Mouse (Mus musculus) gastrocnemius, postnatal 14 days (tissue): ENCODE data around the gene Smap1. TPM values are rescaled to one million over a fixed set of nuclear protein-coding genes. Genes with fewer than 3 reads are reported as not detected.

ENCODE experiments used
- DNase-seq: peaks from one replicate; pipeline ENCODE4 v3.0.0; 2021; ENCODE audit warnings: mixed read lengths
- intact Hi-C: fragments of 180-260 bp; cut with DNase I; formaldehyde crosslinking; loops from one replicate; pipeline ENCODE4 v1.15.1; 2025; ENCODE audit warnings: low total_unique reads
- total RNA-seq, 2 experiments: library from RNA; stranded (reverse); gene quantifications; 2 replicates each; pipeline ENCODE4 v1.2.3; 2021

The Smap1 gene
- total RNA-seq, 2 experiments from 2014 or later = 30.9 to 31.8 TPM

DNA sequence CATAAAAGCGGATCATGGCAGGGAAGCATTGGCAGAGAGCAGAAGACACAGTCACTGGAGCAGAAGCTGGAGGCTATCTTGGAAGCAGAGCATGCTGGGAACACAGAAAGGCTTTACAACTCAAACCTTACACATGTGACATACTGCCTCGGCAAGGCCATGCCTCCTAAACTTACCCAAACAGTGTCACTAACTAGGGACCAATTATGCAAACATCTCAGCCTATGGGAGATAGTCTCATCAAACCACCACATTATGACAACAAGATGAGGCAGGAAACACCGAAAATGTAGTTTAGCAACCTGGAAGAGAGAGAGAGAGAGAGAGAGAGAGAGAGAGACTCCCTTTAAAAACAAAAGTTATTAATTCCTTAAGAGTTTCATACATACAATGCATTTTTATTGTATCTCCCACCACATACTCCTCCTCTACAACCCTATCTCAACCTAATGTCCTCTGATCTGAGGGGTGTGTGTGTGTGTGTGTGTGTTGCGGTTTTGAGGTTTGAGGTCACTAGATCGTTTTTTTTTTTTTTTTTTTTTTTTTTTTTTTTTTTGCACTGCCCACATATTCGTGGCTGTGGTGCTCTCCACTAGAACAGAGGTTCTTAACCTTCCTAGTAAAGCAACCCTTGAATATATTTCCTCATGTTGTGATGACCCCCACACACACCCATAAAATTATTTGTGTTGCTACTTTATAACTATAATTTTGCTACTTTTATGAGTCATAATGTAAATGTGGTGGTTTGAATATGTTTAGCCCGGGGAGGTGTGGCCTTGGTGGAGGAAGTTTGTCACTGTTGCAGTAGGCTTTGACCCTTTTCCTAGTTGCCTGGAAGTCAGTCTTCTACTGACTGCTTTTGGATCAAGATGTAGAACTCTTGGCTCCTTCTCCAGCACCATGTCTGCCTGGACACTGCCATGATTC is 1.9 kb upstream of the Smap1 start:
- intact Hi-C loops = loop anchor here (10.0 kb wide), 1 partner anchor 81 kb away; the partner anchor contains the start of gene Sdhaf4
- no peak for DNase-seq

DNA sequence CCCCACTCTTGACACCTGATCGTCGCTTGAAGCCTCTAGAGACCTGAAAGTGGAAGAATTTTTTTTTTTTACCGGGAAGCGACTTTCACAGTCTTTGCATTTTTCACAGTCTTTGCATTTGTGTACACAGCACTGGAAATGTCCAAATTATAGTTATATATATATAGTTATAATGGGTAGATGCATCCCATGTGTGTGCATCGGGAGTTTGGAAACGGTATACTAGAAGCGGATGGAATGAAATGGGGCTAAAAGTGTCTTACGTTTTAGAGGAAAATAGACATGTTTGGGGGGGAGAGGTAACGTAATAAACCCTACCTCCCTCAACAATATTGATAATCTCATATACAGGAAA is 390 bp upstream of the Smap1 start:
- no peak for DNase-seq

DNA sequence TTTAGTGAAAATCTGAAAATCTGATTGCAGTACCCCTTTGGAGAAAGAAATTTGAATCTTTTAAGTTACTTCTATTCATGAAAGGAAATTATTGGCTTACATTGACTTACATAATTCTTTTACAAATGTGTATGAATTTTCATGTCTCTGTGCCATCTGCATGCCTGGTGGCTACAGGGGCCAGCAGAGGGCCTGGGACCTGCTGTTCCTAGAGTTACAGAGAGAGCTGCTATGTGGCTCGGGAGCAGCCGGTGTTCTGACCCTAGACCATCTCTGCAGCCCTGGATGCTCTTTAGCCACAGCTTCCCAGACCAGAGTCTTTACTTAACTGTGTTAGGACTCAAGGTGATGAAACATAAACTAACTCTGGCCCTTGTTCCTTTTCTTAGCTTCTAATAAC is 1.8 kb downstream of the Smap1 start:
- DNase-seq = no peak
- intact Hi-C loops = loop anchor here (10.0 kb wide), 1 partner anchor 85 kb away; the partner anchor contains the start of gene Sdhaf4

More for the DNA sequence above, 390 bp upstream of the Smap1 start:
- intact Hi-C loops = loop anchor here (10.0 kb wide), 1 partner anchor 82 kb away; the partner anchor contains the start of gene Sdhaf4

DNA sequence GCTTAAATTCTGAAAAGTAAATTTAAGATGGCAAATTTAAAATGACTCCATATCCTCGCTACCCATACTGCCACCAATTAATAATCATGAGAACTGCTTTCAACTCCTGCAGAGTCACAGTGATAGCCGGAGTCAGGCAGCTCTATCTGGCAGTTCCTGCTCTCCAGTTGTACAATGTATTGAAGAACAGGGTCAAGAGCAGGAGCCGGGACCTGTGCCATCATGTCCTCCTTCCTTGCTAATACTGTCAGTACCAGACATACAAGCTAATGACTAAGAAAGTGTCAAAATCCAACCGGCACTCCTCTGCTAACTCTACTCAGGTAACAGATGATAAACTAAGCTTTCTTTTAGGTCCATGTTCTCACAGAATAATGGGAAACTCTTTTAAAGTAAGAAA is 3.0 kb downstream of the Smap1 start:
- DNase-seq = no peak
- intact Hi-C loops = no loop called here

DNA sequence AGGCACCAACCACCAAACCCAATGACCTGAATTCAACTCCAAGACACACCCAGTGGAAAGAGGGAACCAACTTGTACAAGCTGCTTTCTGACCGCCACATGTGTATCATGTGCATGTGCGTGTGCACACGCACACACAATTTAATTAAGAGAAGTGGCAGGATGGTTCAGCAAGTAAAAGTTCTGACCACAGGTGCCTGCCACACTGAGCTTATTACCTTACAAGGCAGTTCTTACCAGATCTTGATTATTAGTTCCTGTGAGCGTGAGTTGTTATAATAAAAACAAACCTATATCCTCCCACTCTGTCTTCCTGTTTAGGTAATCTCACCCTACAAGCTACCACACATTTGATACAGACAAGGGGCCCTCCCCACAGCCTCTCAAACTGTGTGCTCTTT is 6.6 kb downstream of the Smap1 start:
- no peak for DNase-seq
- intact Hi-C loops = no loop called here

DNA sequence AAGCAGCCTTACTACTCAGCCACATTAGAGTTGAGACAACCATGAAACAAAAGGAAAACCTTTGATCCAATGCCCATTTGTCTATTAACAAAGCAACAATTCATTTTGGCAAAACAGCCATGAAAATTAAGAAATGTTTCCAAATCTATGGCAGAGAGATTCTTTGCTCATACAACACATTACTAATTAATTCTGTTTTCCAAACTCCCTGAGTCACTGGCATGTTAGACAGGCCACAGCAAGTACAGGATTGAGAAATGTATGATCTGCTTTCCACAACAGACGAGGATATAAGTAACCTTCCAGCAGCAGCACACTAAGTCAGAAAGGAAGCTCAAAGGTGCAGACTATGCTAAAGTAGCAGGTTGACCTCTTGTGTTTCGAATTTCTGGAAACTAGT is 9.1 kb downstream of the Smap1 start:
- intact Hi-C loops = no loop called here
- no peak for DNase-seq

DNA sequence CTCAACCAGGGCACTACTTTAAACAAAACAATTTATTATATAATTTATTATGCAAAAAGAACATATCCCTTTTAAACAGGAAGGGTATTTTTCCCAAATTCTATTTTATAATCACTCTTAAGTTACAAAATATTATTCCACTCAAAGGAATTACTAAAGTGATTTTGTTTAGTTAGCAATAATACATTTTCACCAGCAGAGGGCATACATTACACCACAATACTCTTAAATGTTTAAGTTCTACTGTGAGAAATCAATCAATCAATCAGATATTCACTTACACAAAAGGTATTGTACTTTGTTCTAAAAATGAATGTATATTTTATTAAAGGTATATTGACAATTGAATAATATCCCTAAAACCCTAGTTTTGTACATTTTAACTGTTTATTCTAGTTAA is 16.0 kb downstream of the Smap1 start:
- DNase-seq = no peak
- intact Hi-C loops = no loop called here

DNA sequence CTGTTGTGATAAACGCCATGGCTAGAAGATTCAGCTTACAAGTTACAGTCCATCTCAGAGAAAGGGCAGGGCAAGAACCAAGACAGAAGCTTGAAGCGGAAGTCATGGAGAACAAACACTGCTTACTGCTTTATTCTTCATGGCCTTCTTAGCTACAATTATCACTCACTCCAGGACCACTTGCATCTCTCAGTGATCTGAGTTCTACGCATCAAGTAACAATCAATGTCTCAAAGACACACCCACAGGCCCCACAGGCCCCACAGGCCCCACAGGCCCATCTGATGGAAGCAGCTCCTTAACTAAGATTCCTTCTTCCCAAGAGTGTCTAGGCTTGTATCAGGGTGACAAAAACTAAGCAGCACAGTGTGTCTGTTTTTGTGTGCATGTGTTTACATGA is 18.8 kb downstream of the Smap1 start:
- no peak for DNase-seq
- intact Hi-C loops = no loop called here

DNA sequence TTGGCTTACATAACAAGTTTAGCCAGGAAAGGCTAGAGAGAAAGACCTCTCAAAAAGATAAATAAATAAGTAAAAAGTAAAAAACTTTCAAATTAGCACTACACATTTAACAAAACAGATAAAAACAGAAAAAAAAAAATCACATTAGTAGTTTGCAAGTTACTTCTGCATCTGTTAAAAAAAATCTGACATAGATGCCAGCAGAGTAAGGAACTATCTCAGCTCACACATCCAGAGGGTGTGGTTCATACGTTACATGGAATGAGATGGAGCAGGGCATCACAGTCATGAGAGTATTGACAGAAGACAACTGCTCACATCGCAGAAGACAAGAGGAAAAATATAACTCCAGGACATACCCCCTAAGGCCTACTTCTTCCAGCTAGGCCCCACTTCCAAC is 19.4 kb downstream of the Smap1 start:
- intact Hi-C loops = no loop called here

DNA sequence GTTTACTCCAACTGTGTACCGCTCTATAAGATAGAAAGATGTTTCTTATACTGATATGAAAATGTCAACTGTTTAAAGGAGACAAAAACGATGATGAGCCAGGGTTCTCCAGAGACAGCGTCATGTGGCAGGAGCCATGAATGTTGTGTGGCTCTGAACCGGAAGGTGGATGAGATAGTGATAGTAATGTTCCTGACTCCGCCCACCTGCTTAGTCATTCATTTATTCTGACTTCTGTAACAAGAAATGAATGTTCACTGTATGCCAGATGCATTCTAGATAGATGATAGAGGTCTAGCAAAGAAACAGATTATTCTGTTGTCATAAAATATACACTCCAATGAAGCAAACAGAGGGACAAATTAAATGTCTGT is 22.5 kb downstream of the Smap1 start:
- intact Hi-C loops = no loop called here
- no peak for DNase-seq

More for the DNA sequence above, 19.4 kb downstream of the Smap1 start:
- DNase-seq = no peak

DNA sequence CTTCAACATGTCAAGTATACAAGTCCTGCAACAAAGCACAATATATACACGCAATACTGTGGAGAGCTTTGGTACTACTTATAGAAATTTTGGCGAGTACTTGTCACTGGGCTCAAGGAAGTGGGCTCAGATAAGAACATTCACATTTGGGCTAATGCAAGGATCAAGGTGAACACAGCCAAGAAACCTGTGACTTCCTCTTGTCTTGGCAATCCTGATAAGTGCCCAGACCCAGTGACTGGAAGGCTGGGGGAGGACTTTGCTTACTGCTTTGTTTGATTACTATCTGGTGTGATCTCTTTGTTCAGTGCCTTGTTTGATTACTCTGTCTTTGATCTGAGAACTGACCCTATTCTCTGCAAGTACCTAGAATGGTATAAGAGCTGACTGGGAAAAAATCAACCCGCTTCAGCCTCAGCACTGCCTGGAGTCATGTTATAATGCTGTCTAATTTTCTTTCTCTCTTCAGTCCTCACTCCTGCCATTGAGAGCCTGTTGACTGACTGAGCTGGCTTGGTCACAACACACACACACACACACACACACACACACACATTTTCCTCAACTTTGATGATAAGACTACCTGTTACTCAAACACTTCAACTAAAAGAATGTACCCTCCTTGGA is 23.0 kb downstream of the Smap1 start:
- intact Hi-C loops = no loop called here
- DNase-seq = no peak

DNA sequence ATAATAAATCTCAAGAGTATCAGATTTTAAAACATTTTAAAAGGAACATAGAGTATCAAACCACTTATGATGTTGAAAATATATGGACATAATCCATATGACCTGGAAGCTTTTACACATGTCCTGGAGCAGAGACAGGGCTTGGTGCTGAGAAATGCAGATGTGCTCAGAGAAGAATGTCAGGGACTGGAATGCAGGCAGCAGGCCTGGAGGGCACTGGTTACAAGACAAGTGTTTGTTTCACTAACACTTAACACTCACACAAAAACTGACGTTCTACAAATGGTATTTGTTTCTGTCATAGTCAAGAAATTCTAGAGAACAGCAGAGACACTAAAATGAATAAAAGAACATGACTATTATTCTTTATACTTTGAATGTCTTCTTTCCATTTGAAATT is 30.0 kb downstream of the Smap1 start:
- intact Hi-C loops = no loop called here

DNA sequence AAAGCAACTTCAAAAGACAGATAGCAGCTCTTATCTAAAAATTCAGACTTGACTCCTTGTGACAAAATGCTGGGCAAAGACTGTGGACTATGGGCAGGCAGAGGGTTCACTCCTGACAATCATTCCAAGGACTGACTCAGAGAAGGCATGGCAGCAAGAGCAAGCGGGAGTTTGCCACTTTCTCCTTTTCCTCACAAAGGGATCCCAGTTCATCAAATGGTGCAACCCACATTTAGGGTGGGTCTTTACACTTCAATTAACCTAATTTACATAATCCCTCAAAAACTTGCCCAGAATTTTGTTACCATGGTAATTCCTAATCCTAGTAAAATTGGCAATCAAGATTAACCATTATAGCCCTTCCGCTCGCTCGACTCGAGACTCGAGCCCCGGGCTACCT is 37.2 kb downstream of the Smap1 start:
- intact Hi-C loops = no loop called here
- DNase-seq = no peak

More for the DNA sequence above, 30.0 kb downstream of the Smap1 start:
- DNase-seq = no peak

DNA sequence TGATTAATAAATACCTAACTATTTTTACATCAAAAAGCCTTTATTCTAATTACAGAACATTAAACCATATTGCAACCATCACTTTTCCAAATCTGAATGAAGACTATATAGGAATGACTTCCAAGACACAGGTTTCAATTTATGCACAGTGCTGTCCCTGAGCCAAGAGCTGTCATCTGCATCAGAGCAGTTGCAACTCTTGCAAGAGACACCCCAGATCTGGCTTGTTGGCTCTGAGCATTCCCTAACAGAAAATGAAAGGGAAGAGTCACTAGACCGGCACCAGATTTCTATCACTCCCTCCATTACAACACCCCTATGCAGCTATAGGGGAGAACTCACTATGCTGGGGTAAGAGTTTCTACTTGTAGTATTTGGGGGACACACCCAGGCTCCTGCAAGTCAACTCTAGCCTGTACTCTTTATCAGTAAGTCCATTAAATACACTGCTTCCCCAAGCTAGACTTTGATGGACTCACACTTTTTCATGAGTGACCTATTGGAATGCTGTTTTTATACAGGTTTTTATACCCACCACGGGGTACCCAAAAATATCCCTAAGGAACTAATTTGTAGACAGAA is 37.9 kb downstream of the Smap1 start:
- intact Hi-C loops = no loop called here
- no peak for DNase-seq

DNA sequence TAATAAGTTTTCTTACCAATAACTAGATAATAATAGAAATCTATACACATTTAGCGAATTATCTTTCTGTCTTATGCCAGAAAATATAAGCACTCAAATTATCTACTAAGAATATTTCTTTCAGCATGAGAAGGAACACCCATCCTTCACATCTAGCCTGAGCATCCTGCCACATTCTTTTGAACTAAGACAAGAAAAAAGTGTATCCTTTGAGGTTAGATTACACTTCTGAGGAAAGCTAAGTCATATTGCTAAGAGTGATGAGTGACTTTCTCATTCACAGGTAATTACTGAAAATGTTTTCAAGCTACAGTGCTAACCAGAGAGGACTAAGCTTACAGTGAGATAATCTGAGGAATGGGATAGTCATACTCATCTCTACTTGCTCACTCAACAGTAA is 39.4 kb downstream of the Smap1 start:
- DNase-seq = no peak
- intact Hi-C loops = no loop called here

DNA sequence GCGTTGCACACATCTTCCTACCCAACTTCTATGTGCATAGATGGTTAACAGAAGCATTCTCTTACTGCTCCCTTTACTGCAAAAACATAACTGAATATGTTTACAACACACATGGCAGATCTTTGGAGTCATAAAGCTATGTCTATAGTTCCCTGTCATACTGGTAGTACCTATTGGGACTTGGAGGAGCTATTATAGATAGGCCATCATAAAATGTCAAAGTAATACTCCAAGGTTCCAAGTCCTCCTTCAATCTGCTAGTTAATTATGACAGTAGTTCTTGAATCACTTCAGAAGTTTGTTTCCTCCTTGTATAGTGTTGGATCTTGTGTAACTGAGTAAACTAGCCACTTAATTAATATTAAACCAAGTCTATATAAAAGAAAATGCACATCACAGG is 49.9 kb downstream of the Smap1 start:
- no peak for DNase-seq
- intact Hi-C loops = no loop called here

DNA sequence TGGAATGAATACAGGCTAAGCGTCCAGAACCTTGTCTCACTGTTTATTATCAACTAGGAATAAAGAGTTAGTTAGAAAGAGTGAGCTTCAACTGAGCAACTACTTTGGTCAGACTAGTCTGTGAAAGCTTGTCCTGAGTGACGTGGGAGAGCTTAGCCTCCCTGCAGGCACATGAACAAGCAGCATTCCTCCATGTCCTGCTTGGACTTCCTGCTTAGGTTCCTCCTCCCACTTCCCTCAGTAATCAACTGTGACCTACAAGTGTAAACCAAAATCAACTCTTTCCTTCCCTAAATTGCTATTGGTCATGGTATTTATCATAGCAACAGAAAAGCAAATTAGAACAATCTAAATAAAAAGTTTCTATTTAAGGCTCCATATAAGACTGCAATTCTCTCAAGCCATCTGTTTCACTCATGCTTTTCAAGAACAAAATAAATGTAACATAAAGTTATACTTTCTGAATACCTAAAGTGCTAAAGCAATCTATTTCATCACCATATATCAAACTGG is 54.7 kb downstream of the Smap1 start:
- no peak for DNase-seq
- intact Hi-C loops = no loop called here

DNA sequence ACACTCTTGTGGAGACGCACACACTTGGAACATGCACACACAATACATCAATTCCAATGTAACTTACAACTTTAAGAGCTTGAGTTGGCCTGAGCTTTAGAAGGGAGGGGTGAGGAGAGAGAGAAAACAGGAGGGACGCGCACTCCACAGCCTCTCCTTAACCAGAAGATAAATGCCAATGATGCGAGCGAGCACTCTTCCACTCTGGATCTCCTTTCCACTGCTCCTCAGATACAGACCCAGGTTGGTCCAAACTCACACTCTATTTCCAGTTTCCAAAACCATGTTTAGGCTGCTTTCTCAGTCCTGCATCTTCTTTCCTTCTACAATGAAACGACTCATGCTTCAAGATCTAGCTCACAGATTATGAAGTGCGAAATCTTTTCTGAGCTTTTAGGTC is 56.6 kb downstream of the Smap1 start:
- no peak for DNase-seq
- intact Hi-C loops = no loop called here

DNA sequence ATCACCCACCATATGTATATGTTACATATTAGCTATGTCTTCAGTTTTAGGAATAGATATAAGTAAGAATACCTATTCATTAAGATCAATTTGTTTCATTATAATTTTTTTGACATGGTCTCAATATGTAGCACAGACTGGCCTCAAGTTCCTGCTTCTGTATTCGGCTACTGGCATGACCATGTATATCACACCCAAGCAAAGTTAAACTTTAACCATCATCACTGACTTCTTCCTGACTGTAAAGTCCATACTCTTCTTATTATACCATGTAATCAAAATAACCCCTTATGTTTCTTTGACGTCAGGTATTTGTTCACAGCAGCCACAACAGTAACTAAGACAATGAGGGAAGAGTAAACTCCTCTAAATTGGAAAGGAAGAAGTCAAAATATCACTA is 61.2 kb downstream of the Smap1 start:
- DNase-seq = no peak
- intact Hi-C loops = no loop called here

DNA sequence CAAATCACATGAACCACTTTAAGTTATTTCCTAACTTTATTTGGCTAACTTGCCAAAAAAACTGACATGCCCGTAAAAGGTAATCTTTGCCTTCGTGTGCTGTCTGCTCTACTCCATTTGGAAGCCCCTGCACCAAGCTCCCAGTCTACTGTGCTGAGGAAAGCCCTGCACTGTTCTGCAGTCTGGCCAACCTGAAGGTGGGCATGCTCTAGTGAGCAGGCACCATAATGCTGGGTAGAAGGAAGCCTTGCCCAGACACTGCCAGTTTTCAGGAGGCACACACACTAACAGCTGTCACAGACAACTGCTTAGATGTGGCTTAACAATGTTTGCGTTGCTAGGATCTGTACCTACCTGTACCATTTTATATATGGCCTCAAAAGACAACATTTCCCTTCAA is 66.5 kb downstream of the Smap1 start:
- no peak for DNase-seq
- intact Hi-C loops = no loop called here
